In genomic region chr2:92618016-92618415, GRCm38 (mm10) we compare ENCODE assay signal across 23 mouse cellular contexts. TPM values are rescaled to one million over a fixed set of nuclear protein-coding genes. Genes with fewer than 3 reads are reported as not detected.
DNase-seq lines count a peak whose midpoint lies in the region; ATAC-seq and TF ChIP-seq lines count a peak whose summit lies in the region.
"Had no signal": no experiment of that assay in that cellular context is flagged by ENCODE, and none has a peak within 500 bp of the region (broad histone marks: within the 10 kb centered on the region; RNA-seq: fewer than 3 reads in every experiment).

No protein-coding gene starts in this region.

- no peaks in the 10 kb centered on the region for H3K27me3 ChIP-seq in forebrain, embryonic 10.5 days (ENCODE audit: poor library complexity, severe bottlenecking)
- no peaks in the 10 kb centered on the region for H3K27me3 ChIP-seq in forebrain, embryonic 11.5 days (ENCODE audit: control insufficient read depth, insufficient read depth, low read length)
- no peaks in the 10 kb centered on the region for H3K27me3 ChIP-seq in heart, embryonic 16.5 days (ENCODE audit: control insufficient read depth, insufficient read depth, low read length)
- no peaks in the 10 kb centered on the region for H3K27me3 ChIP-seq in kidney, embryonic 16.5 days (ENCODE audit: insufficient read depth, low read length)
- no peaks in the 10 kb centered on the region for H3K27me3 ChIP-seq in intestine, postnatal 0 days (replicated peaks; ENCODE audit: control insufficient read depth, insufficient read depth, low read length)
- H3K27me3 ChIP-seq: embryonic facial prominence, embryonic 12.5 days; liver, embryonic 13.5 days; midbrain, embryonic 13.5 days; Patski had no signal

- 0 out of 2 replicates have a peak, but pooled peaks cover 4% of the 10 kb centered on the region for H3K4me1 ChIP-seq in forebrain, embryonic 10.5 days
- no peaks in the 10 kb centered on the region for H3K4me1 ChIP-seq in forebrain, embryonic 11.5 days (replicated peaks; ENCODE audit: control insufficient read depth, insufficient read depth, low read length)
- H3K4me1 ChIP-seq in heart, embryonic 16.5 days (ENCODE audit: control insufficient read depth, insufficient read depth, low read length): no peaks in the 10 kb centered on the region
- H3K4me1 ChIP-seq in kidney, embryonic 16.5 days (ENCODE audit: insufficient read depth, low read length): no peaks in the 10 kb centered on the region
- H3K4me1 ChIP-seq in intestine, postnatal 0 days (replicated peaks; ENCODE audit: control insufficient read depth, insufficient read depth, low read length): no peaks in the 10 kb centered on the region
- H3K4me1 ChIP-seq: embryonic facial prominence, embryonic 12.5 days; midbrain, embryonic 13.5 days had no signal

- WGBS in forebrain, embryonic 10.5 days: 81% methylated on average over 6 of the region's 6 CpGs
- WGBS in forebrain, embryonic 11.5 days: 78% methylated on average over 6 of the region's 6 CpGs
- WGBS in heart, embryonic 16.5 days: 48% methylated on average over 6 of the region's 6 CpGs
- WGBS in kidney, embryonic 16.5 days: 58% methylated on average over 6 of the region's 6 CpGs
- WGBS in intestine, postnatal 0 days: 66% methylated on average over 6 of the region's 6 CpGs

- H3K9ac ChIP-seq in forebrain, embryonic 11.5 days (ENCODE audit: low read length): no peak overlapping the region
- no peak overlapping the region for H3K9ac ChIP-seq in heart, embryonic 16.5 days (ENCODE audit: low read length)
- no peak overlapping the region for H3K9ac ChIP-seq in kidney, embryonic 16.5 days (replicated peaks; ENCODE audit: low read length)
- H3K9ac ChIP-seq in intestine, postnatal 0 days (ENCODE audit: low read depth, low read length): no peak overlapping the region
- H3K9ac ChIP-seq: embryonic facial prominence, embryonic 12.5 days; liver, embryonic 13.5 days; midbrain, embryonic 13.5 days had no signal

- no peak for DNase-seq in forebrain, embryonic 10.5 days (ENCODE audit: extremely low spot score, low spot score)
- no peak for DNase-seq in forebrain, embryonic 11.5 days (ENCODE audit: low spot score)
- no peak for DNase-seq in heart, postnatal 4 days
- no peak for DNase-seq in kidney, postnatal 4 days
- DNase-seq: adrenal gland, adult 2 months; cerebellum, adult 18-20 months; cerebellum, postnatal 14 days; gastrocnemius, adult 2 months; kidney, postnatal 36 days; layer of hippocampus, adult 9-11 months; lung, adult 2 months; lung, postnatal 36 days had no signal

- H3K4me3 ChIP-seq in forebrain, embryonic 10.5 days: no peak overlapping the region
- H3K4me3 ChIP-seq in forebrain, embryonic 11.5 days (ENCODE audit: low read depth, low read length): no peak overlapping the region
- no peak overlapping the region for H3K4me3 ChIP-seq in heart, embryonic 16.5 days (ENCODE audit: low read length)
- no peak overlapping the region for H3K4me3 ChIP-seq in kidney, embryonic 16.5 days (ENCODE audit: low read length)
- no peak overlapping the region for H3K4me3 ChIP-seq in intestine, postnatal 0 days (ENCODE audit: low read depth, low read length)
- H3K4me3 ChIP-seq: embryonic facial prominence, embryonic 12.5 days; erythroblast, embryonic 14.5 days; gastrocnemius, adult 2 months; left cerebral cortex, adult 2 months; liver, embryonic 13.5 days; midbrain, embryonic 13.5 days had no signal

- peaks cover 5% of the 10 kb centered on the region; the same call in 1 of the 2 replicates for H3K9me3 ChIP-seq in forebrain, embryonic 10.5 days
- no peaks in the 10 kb centered on the region for H3K9me3 ChIP-seq in forebrain, embryonic 11.5 days (ENCODE audit: control insufficient read depth, low read length)
- H3K9me3 ChIP-seq in heart, embryonic 16.5 days (replicated peaks; ENCODE audit: control insufficient read depth, low read length): peaks cover 2% of the 10 kb centered on the region; the same call in 1 of the 2 replicates
- H3K9me3 ChIP-seq in kidney, embryonic 16.5 days (ENCODE audit: low read length): peaks cover 2% of the 10 kb centered on the region; the same call in 1 of the 2 replicates
- no peaks in the 10 kb centered on the region for H3K9me3 ChIP-seq in intestine, postnatal 0 days (ENCODE audit: control insufficient read depth)
- H3K9me3 ChIP-seq: embryonic facial prominence, embryonic 12.5 days; liver, embryonic 13.5 days; midbrain, embryonic 13.5 days had no signal

- ATAC-seq in forebrain, embryonic 11.5 days (replicated peaks; ENCODE audit: low FRiP score): no peak
- ATAC-seq in heart, embryonic 16.5 days (replicated peaks; ENCODE audit: extremely low read depth, insufficient read depth, low FRiP score): peak; percentile 37; the same call in 1 of the 2 replicates
- 0 out of 2 replicates have a peak, but pooled peaks have one; percentile 9 for ATAC-seq in kidney, embryonic 16.5 days (ENCODE audit: low FRiP score, low TSS enrichment)
- ATAC-seq in intestine, postnatal 0 days: 0 out of 2 replicates have a peak, but pooled peaks have one; percentile 10
- ATAC-seq: CD4-positive, CD25-positive, alpha-beta regulatory T cell, adult 4 months; forebrain, embryonic 14.5 days; midbrain, embryonic 13.5 days; Patski had no signal

- no peak overlapping the region for H3K4me2 ChIP-seq in forebrain, embryonic 11.5 days (ENCODE audit: low read depth, low read length, severe bottlenecking)
- H3K4me2 ChIP-seq in heart, embryonic 16.5 days (ENCODE audit: low read depth, low read length): no peak overlapping the region
- H3K4me2 ChIP-seq in kidney, embryonic 16.5 days (replicated peaks; ENCODE audit: low read depth, low read length): no peak overlapping the region
- no peak overlapping the region for H3K4me2 ChIP-seq in intestine, postnatal 0 days (replicated peaks; ENCODE audit: low read depth)
- H3K4me2 ChIP-seq: embryonic facial prominence, embryonic 12.5 days; liver, embryonic 13.5 days; midbrain, embryonic 13.5 days had no signal

- peaks cover 17% of the 10 kb centered on the region for H3K36me3 ChIP-seq in forebrain, embryonic 10.5 days (replicated peaks)
- H3K36me3 ChIP-seq in forebrain, embryonic 11.5 days (ENCODE audit: control insufficient read depth, insufficient read depth, low read length): no peaks in the 10 kb centered on the region
- no peaks in the 10 kb centered on the region for H3K36me3 ChIP-seq in heart, embryonic 16.5 days (ENCODE audit: control insufficient read depth, insufficient read depth)
- H3K36me3 ChIP-seq in kidney, embryonic 16.5 days (ENCODE audit: insufficient read depth, low read length): no peaks in the 10 kb centered on the region
- no peaks in the 10 kb centered on the region for H3K36me3 ChIP-seq in intestine, postnatal 0 days (ENCODE audit: control insufficient read depth, insufficient read depth)
- H3K36me3 ChIP-seq: liver, embryonic 13.5 days had no signal

- no peak for TF ChIP-seq CTCF in intestine, postnatal 0 days (IDR thresholded peaks at IDR 0.05; ENCODE audit: low read depth)

- 0 out of 2 replicates have a peak overlapping the region, but pooled peaks have one; percentile 15 for H3K27ac ChIP-seq in forebrain, embryonic 10.5 days
- H3K27ac ChIP-seq in forebrain, embryonic 11.5 days (ENCODE audit: low read depth, low read length): no peak overlapping the region
- peak overlapping the region; percentile 28; the same call in 1 of the 2 replicates for H3K27ac ChIP-seq in heart, embryonic 16.5 days (ENCODE audit: low read length)
- H3K27ac ChIP-seq in kidney, embryonic 16.5 days (ENCODE audit: low read length): peak overlapping the region; percentile 8; the same call in 1 of the 2 replicates
- no peak overlapping the region for H3K27ac ChIP-seq in intestine, postnatal 0 days (ENCODE audit: low read depth, low read length)
- H3K27ac ChIP-seq: embryonic facial prominence, embryonic 12.5 days; gastrocnemius, adult 2 months; left cerebral cortex, adult 2 months; liver, embryonic 13.5 days; midbrain, embryonic 13.5 days had no signal

RNA-seq across cellular contexts. Expression of gene Chst1, which starts 18.5 kb away (rescaled TPM):
- polyA plus RNA-seq in forebrain, embryonic 10.5 days (2016; fragmentation: Nextera tagmentation; extraction: Ambion mirVana): 5.5 and 5.7 TPM in 2 replicates
- polyA plus RNA-seq in forebrain, embryonic 11.5 days (2014; fragmentation: Nextera tagmentation; extraction: Ambion mirVana): 7.2 and 7.8 TPM in 2 replicates
- 2.5 and 2.6 TPM in 2 replicates for polyA plus RNA-seq in heart, embryonic 16.5 days (2015; fragmentation: Nextera tagmentation; extraction: Ambion mirVana)
- total RNA-seq in heart, postnatal 4 days (2021): 1 to 10 TPM; 3.9 to 4.8 TPM
- 8.9 and 9.9 TPM in 2 replicates for polyA plus RNA-seq in kidney, embryonic 16.5 days (2015; fragmentation: Nextera tagmentation; extraction: Ambion mirVana)
- 2.2 and 2.3 TPM in 2 replicates for polyA plus RNA-seq in intestine, postnatal 0 days (2015; fragmentation: Nextera tagmentation; extraction: Ambion mirVana)
- polyA plus RNA-seq: erythroblast, embryonic 14.5 days had no signal

Comparison
In these comparisons a context has a peak if more than half of its experiments do, and no peak if none do; other contexts are left out.
1. H3K27ac ChIP-seq: peak in forebrain, embryonic 10.5 days (single experiment), heart, embryonic 16.5 days (single experiment) and kidney, embryonic 16.5 days (single experiment); none in forebrain, embryonic 11.5 days (single experiment) and intestine, postnatal 0 days (single experiment).